7 mouse cellular contexts compared by ENCODE assay signal in genomic region chr12:87199973-87200586, GRCm38 (mm10). TPM values are rescaled to one million over a fixed set of nuclear protein-coding genes. Genes with fewer than 3 reads are reported as not detected.
DNase-seq lines count a peak whose midpoint lies in the region; ATAC-seq lines count a peak whose summit lies in the region.

Tmed8 (minus strand) TSS chr12:87200454.

- H3K27me3 ChIP-seq in limb, embryonic 10.5 days (ENCODE audit: low read depth, poor library complexity, severe bottlenecking): no peaks in the 10 kb centered on the region
- no peaks in the 10 kb centered on the region; the same call in 1 of the 2 replicates for H3K27me3 ChIP-seq in midbrain, embryonic 12.5 days

- H3K36me3 ChIP-seq in limb, embryonic 10.5 days: no peaks in the 10 kb centered on the region
- no peaks in the 10 kb centered on the region for H3K36me3 ChIP-seq in midbrain, embryonic 12.5 days

- no peaks in the 10 kb centered on the region for H3K9me3 ChIP-seq in limb, embryonic 10.5 days (replicated peaks)
- H3K9me3 ChIP-seq in midbrain, embryonic 12.5 days: no peaks in the 10 kb centered on the region

- ATAC-seq in midbrain, embryonic 12.5 days (ENCODE audit: low FRiP score, low read depth): peak; percentile 96

- WGBS in limb, embryonic 10.5 days: under 1% methylated on average over 69 of the region's 70 CpGs
- under 1% methylated on average over 44 of the region's 70 CpGs for WGBS in midbrain, embryonic 12.5 days

- H3K9ac ChIP-seq in midbrain, embryonic 12.5 days (replicated peaks): peak within 1 kb of the TSS; percentile 87

- peak; percentile 74 for DNase-seq in adrenal gland, adult 8-10 months
- DNase-seq in embryo, embryonic 9.5 days (ENCODE audit: extremely low spot score): peak; percentile 83
- peak; percentile 98 for DNase-seq in heart, adult 11 months
- peak; percentile 80 for DNase-seq in kidney, adult 18-20 months
- DNase-seq in limb, embryonic 10.5 days (ENCODE audit: low spot score): peak; percentile 85
- peak; percentile 64 for DNase-seq in skeletal muscle tissue, adult 2 months (ENCODE audit: low read depth, low spot score)

- H3K4me1 ChIP-seq in limb, embryonic 10.5 days: peaks cover 13% of the 10 kb centered on the region; the same call in 1 of the 2 replicates
- peaks cover 6% of the 10 kb centered on the region for H3K4me1 ChIP-seq in midbrain, embryonic 12.5 days

- H3K4me3 ChIP-seq in limb, embryonic 10.5 days: peak within 1 kb of the TSS; percentile 89
- peak within 1 kb of the TSS; percentile 89 for H3K4me3 ChIP-seq in midbrain, embryonic 12.5 days

- H3K27ac ChIP-seq in limb, embryonic 10.5 days: peak within 1 kb of the TSS; percentile 93
- peak within 1 kb of the TSS; percentile 92 for H3K27ac ChIP-seq in midbrain, embryonic 12.5 days (replicated peaks)

- peak within 1 kb of the TSS; percentile 89 for H3K4me2 ChIP-seq in midbrain, embryonic 12.5 days (replicated peaks)

RNA-seq across cellular contexts. Expression of gene Tmed8, which starts in this region (rescaled TPM):
- 10 to 100 TPM; 33.4 to 42.5 (median 35.5) TPM for total RNA-seq in adrenal gland, adult 8-10 months (2022)
- polyA plus RNA-seq in limb, embryonic 10.5 days (2016; fragmentation: Nextera tagmentation; extraction: Ambion mirVana): 2.5 and 2.8 TPM in 2 replicates
- polyA plus RNA-seq in midbrain, embryonic 12.5 days (2016; fragmentation: Nextera tagmentation; extraction: Ambion mirVana): 5.6 and 6.0 TPM in 2 replicates

Comparison
In these comparisons a context has a peak if more than half of its experiments do, and no peak if none do; other contexts are left out.
1. Peak in every context shown above with its lines: DNase-seq, ATAC-seq, H3K4me3 ChIP-seq and H3K27ac ChIP-seq.